Mouse (Mus musculus): ENCODE results near the gene Fbxo7. TPM values are rescaled to one million over a fixed set of nuclear protein-coding genes. Genes with fewer than 3 reads are reported as not detected.

The Fbxo7 gene
- polyA plus RNA-seq, 2 experiments = 42.1 to 67.2 TPM

GRCm38 (mm10) chr10:86057286-86057685 lies 35.5 kb downstream of the Fbxo7 start:
- H3K36me3 ChIP-seq (replicated peaks; ENCODE audit: control insufficient read depth, insufficient read depth, low read depth) = no peaks in the 10 kb centered on the region; the same call in 1 of the 2 replicates
- H3K4me3 ChIP-seq (ENCODE audit: insufficient read depth in 1 of 2, low read depth in 2 of 2, low read length in 2 of 2) = no peak overlapping the region
- ATAC-seq (ENCODE audit: insufficient read depth) = no peak
- H3K4me2 ChIP-seq (ENCODE audit: low read depth) = no peak overlapping the region
- H3K27ac ChIP-seq = no peak overlapping the region
- no peak overlapping the region for H3K9ac ChIP-seq (replicated peaks)
- H3K9me3 ChIP-seq (ENCODE audit: control insufficient read depth, low read length) = no peaks in the 10 kb centered on the region
- no peak for DNase-seq (ENCODE audit: low read depth in 3 of 3, low spot score in 3 of 3)
- TF ChIP-seq CTCF (IDR thresholded peaks at IDR 0.05; ENCODE audit: low read depth) (no peak), EP300 (IDR thresholded peaks at IDR 0.05; ENCODE audit: low read depth) (no peak)
- H3K27me3 ChIP-seq (ENCODE audit: control insufficient read depth, insufficient read depth, low read length) = no peaks in the 10 kb centered on the region
- WGBS (ENCODE audit: insufficient replicate concordance) = 83% methylated on average over 11 of the region's 11 CpGs
- peaks cover 0 to 16% of the 10 kb centered on the region in 2 experiments; a peak in 2 of 4 replicates for H3K4me1 ChIP-seq (replicated peaks; ENCODE audit: control insufficient read depth in 2 of 2, insufficient read depth in 2 of 2, low read length in 1 of 2)

- DNase-seq (ENCODE audit: low read depth in 3 of 3, low spot score in 3 of 3) = no peak
- TF ChIP-seq EP300 (IDR thresholded peaks at IDR 0.05; ENCODE audit: low read depth) (no peak), CTCF (IDR thresholded peaks at IDR 0.05; ENCODE audit: low read depth) (no peak)
- peaks cover 0 to 12% of the 10 kb centered on the region in 2 experiments; a peak in 2 of 4 replicates for H3K4me1 ChIP-seq (replicated peaks; ENCODE audit: control insufficient read depth in 2 of 2, insufficient read depth in 2 of 2, low read length in 1 of 2)
- no peak overlapping the region for H3K4me2 ChIP-seq (ENCODE audit: low read depth)
- no peak overlapping the region for H3K27ac ChIP-seq
- no peak for ATAC-seq (ENCODE audit: insufficient read depth)
- 66% methylated on average over 2 of the region's 2 CpGs for WGBS (ENCODE audit: insufficient replicate concordance)
- H3K9me3 ChIP-seq (ENCODE audit: control insufficient read depth, low read length) = no peaks in the 10 kb centered on the region
- no peaks in the 10 kb centered on the region for H3K27me3 ChIP-seq (ENCODE audit: control insufficient read depth, insufficient read depth, low read length)
- H3K9ac ChIP-seq (replicated peaks) = no peak overlapping the region
- no peak overlapping the region for H3K4me3 ChIP-seq (ENCODE audit: insufficient read depth in 1 of 2, low read depth in 2 of 2, low read length in 2 of 2)
- no peaks in the 10 kb centered on the region for H3K36me3 ChIP-seq (replicated peaks; ENCODE audit: control insufficient read depth, insufficient read depth, low read depth)
Measured at GRCm38 (mm10) chr10:86057712-86058111, 35.9 kb downstream of the Fbxo7 start.

- H3K4me2 ChIP-seq (ENCODE audit: low read depth) = no peak overlapping the region
- H3K4me1 ChIP-seq (replicated peaks; ENCODE audit: control insufficient read depth in 2 of 2, insufficient read depth in 2 of 2, low read length in 1 of 2) = no peaks in the 10 kb centered on the region
- no peak for DNase-seq (ENCODE audit: low read depth in 3 of 3, low spot score in 3 of 3)
- ATAC-seq (ENCODE audit: insufficient read depth) = no peak
- no peak overlapping the region for H3K4me3 ChIP-seq (ENCODE audit: insufficient read depth in 1 of 2, low read depth in 2 of 2, low read length in 2 of 2)
- no peak overlapping the region for H3K9ac ChIP-seq (replicated peaks)
- H3K27ac ChIP-seq = no peak overlapping the region
- no peaks in the 10 kb centered on the region for H3K27me3 ChIP-seq (ENCODE audit: control insufficient read depth, insufficient read depth, low read length)
- H3K36me3 ChIP-seq (replicated peaks; ENCODE audit: control insufficient read depth, insufficient read depth, low read depth) = no peaks in the 10 kb centered on the region
- H3K9me3 ChIP-seq (ENCODE audit: control insufficient read depth, low read length) = no peaks in the 10 kb centered on the region
- TF ChIP-seq EP300 (IDR thresholded peaks at IDR 0.05; ENCODE audit: low read depth) = no peak
- TF ChIP-seq CTCF (IDR thresholded peaks at IDR 0.05; ENCODE audit: low read depth) = no peak
- 65% methylated on average over 3 of the region's 3 CpGs for WGBS (ENCODE audit: insufficient replicate concordance)
Measured at GRCm38 (mm10) chr10:86060267-86060666, 38.5 kb downstream of the Fbxo7 start.

- Histone ChIP-seq H3K4me1 (replicated peaks; ENCODE audit: control insufficient read depth in 2 of 2, insufficient read depth in 2 of 2, low read length in 1 of 2) (no peaks in the 10 kb centered on the region), H3K27ac (no peak overlapping the region), H3K9me3 (ENCODE audit: control insufficient read depth, low read length) (no peaks in the 10 kb centered on the region), H3K9ac (replicated peaks) (no peak overlapping the region), H3K36me3 (replicated peaks; ENCODE audit: control insufficient read depth, insufficient read depth, low read depth) (no peaks in the 10 kb centered on the region), H3K4me2 (ENCODE audit: low read depth) (no peak overlapping the region), H3K27me3 (ENCODE audit: control insufficient read depth, insufficient read depth, low read length) (no peaks in the 10 kb centered on the region), H3K4me3 (ENCODE audit: insufficient read depth in 1 of 2, low read depth in 2 of 2, low read length in 2 of 2) (no peak overlapping the region)
- DNase-seq (ENCODE audit: low read depth in 3 of 3, low spot score in 3 of 3) (no peak), ATAC-seq (ENCODE audit: insufficient read depth) (no peak)
- 35% methylated on average over 5 of the region's 5 CpGs for WGBS (ENCODE audit: insufficient replicate concordance)
- no peak for TF ChIP-seq CTCF (IDR thresholded peaks at IDR 0.05; ENCODE audit: low read depth)
- no peak for TF ChIP-seq EP300 (IDR thresholded peaks at IDR 0.05; ENCODE audit: low read depth)
Measured at GRCm38 (mm10) chr10:86062261-86063017, 40.7 kb downstream of the Fbxo7 start.

- no peaks in the 10 kb centered on the region for H3K4me1 ChIP-seq (replicated peaks; ENCODE audit: control insufficient read depth in 2 of 2, insufficient read depth in 2 of 2, low read length in 1 of 2)
- no peak overlapping the region for H3K4me2 ChIP-seq (ENCODE audit: low read depth)
- no peak overlapping the region for H3K27ac ChIP-seq
- ATAC-seq (ENCODE audit: insufficient read depth) (no peak), DNase-seq (ENCODE audit: low read depth in 3 of 3, low spot score in 3 of 3) (no peak)
- H3K9me3 ChIP-seq (ENCODE audit: control insufficient read depth, low read length) = no peaks in the 10 kb centered on the region
- no peaks in the 10 kb centered on the region for H3K36me3 ChIP-seq (replicated peaks; ENCODE audit: control insufficient read depth, insufficient read depth, low read depth)
- no peaks in the 10 kb centered on the region for H3K27me3 ChIP-seq (ENCODE audit: control insufficient read depth, insufficient read depth, low read length)
- no peak for TF ChIP-seq CTCF (IDR thresholded peaks at IDR 0.05; ENCODE audit: low read depth)
- TF ChIP-seq EP300 (IDR thresholded peaks at IDR 0.05; ENCODE audit: low read depth) = no peak
- 73% methylated on average over 8 of the region's 8 CpGs for WGBS (ENCODE audit: insufficient replicate concordance)
- H3K9ac ChIP-seq (replicated peaks) = no peak overlapping the region
- no peak overlapping the region for H3K4me3 ChIP-seq (ENCODE audit: insufficient read depth in 1 of 2, low read depth in 2 of 2, low read length in 2 of 2)
Measured at GRCm38 (mm10) chr10:86063018-86063384, 41.2 kb downstream of the Fbxo7 start.
